Mouse (Mus musculus): ENCODE data around the gene Olfr1278. TPM values are rescaled to one million over a fixed set of nuclear protein-coding genes. Genes with fewer than 3 reads are reported as not detected.
"Not testable (repeated sequence)": the region's sequence is repeated elsewhere in the genome, so short reads cannot be mapped to it uniquely, and the experiment has no call there.

Olfr1278 gene
- not detected in 2 replicates for polyA plus RNA-seq (2015; fragmentation: Nextera tagmentation; extraction: Ambion mirVana)

DNA sequence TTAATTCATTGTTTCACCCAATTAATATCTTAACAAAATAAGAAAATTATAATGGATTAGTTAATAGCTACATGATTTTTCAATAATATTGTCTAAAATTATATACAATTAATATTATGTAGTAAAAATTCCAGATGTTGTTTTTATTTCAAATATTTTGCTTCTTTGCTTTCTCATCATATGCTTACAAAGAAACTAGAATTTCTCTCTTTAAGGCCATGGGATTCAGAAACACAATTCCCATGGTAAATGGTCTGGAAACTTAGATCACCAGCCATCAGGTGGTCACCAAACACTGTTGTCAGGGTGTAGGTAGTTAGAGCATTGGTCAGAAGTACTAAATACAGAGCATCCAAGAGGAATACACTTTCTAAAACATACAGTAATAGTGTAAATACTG is at the start of gene Olfr1278:
Gene Olfr1278 (plus strand): TSS at position 301 of the 400 bp plus-strand sequence.
- TF ChIP-seq CTCF (IDR thresholded peaks at IDR 0.05; ENCODE audit: low read depth), result no peak
- no peak for TF ChIP-seq EP300 (IDR thresholded peaks at IDR 0.05; ENCODE audit: low read depth)
- Histone ChIP-seq H3K4me3 (ENCODE audit: low read depth, low read length) (no peak within 1 kb of the TSS), H3K27ac (ENCODE audit: low read depth) (no peak within 1 kb of the TSS), H3K36me3 (replicated peaks; ENCODE audit: insufficient read depth, low read length) (no peaks in the 10 kb centered on the region), H3K4me2 (ENCODE audit: low read depth, low read length) (no peak within 1 kb of the TSS), H3K27me3 (ENCODE audit: insufficient read depth, low read length) (no peaks in the 10 kb centered on the region), H3K4me1 (ENCODE audit: insufficient read depth) (no peaks in the 10 kb centered on the region), H3K9me3 (ENCODE audit: low read length) (no peaks in the 10 kb centered on the region), H3K9ac (replicated peaks) (no peak within 1 kb of the TSS)
- DNase-seq (no peak), ATAC-seq (no peak)

DNA sequence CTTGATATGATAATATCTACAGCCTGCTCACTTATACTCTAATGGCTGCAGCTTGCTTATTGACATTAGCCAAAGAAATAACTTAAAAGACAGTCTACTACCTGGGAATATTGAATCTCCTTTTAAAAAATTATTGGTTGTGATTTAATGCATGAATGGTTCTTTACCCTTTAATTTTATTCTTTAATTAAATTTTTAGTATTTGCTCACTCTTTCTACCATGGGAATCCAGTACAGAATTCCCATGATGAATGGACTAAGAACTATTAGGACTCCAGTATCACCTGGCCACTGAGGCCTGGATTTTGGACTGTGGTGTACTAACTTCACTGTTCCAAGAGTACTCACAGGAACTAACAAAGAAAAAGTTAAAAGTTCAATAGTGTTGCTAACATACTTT is 35.7 kb upstream of the Olfr1278 start, which contains the start of gene Olfr1276:
Gene Olfr1276 (plus strand): TSS at position 301 of the 400 bp plus-strand sequence.
- no peaks in the 10 kb centered on the region for H3K9me3 ChIP-seq (ENCODE audit: low read length)
- ATAC-seq (no peak), DNase-seq (no peak)
- H3K27ac ChIP-seq (ENCODE audit: low read depth), result no peak within 1 kb of the TSS
- H3K4me3 ChIP-seq (ENCODE audit: low read depth, low read length), result no peak within 1 kb of the TSS
- H3K36me3 ChIP-seq (replicated peaks; ENCODE audit: insufficient read depth, low read length), result no peaks in the 10 kb centered on the region
- no peaks in the 10 kb centered on the region for H3K27me3 ChIP-seq (ENCODE audit: insufficient read depth, low read length)
- H3K4me1 ChIP-seq (ENCODE audit: insufficient read depth), result no peaks in the 10 kb centered on the region
- H3K9ac ChIP-seq (replicated peaks), result no peak within 1 kb of the TSS
- TF ChIP-seq CTCF (IDR thresholded peaks at IDR 0.05; ENCODE audit: low read depth), result no peak
- TF ChIP-seq EP300 (IDR thresholded peaks at IDR 0.05; ENCODE audit: low read depth), result no peak
- no peak within 1 kb of the TSS for H3K4me2 ChIP-seq (ENCODE audit: low read depth, low read length)

DNA sequence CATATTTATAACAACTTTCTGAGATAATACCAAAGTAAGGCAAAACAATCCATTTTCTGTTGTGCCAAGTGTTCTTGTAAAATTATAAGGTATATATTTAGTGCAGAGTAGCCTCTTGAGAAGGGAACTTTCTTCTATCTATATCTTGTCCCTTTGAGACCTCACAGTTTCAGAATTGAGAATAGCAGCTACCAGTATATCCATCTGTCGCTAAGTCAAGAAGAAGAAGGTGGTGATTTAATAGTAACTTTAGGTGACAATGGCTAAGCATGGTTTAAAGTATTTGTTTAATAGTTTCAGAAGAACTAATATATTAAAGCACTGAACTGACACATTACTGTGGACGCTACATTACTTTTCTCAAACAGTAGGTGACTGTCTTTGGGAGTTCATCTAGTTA is 15.9 kb upstream of the Olfr1278 start, which contains the start of gene Olfr1277:
Gene Olfr1277 (minus strand): TSS at position 101 of the 400 bp plus-strand sequence.
- DNase-seq (no peak), ATAC-seq (no peak)
- Histone ChIP-seq H3K27me3 (ENCODE audit: insufficient read depth, low read length) (no peaks in the 10 kb centered on the region), H3K4me3 (ENCODE audit: low read depth, low read length) (no peak within 1 kb of the TSS), H3K4me1 (ENCODE audit: insufficient read depth) (no peaks in the 10 kb centered on the region), H3K36me3 (replicated peaks; ENCODE audit: insufficient read depth, low read length) (no peaks in the 10 kb centered on the region), H3K9ac (replicated peaks) (no peak within 1 kb of the TSS), H3K9me3 (ENCODE audit: low read length) (no peaks in the 10 kb centered on the region), H3K4me2 (ENCODE audit: low read depth, low read length) (no peak within 1 kb of the TSS), H3K27ac (ENCODE audit: low read depth) (no peak within 1 kb of the TSS)
- no peak for TF ChIP-seq CTCF (IDR thresholded peaks at IDR 0.05; ENCODE audit: low read depth)
- no peak for TF ChIP-seq EP300 (IDR thresholded peaks at IDR 0.05; ENCODE audit: low read depth)
- WGBS (ENCODE audit: insufficient replicate concordance), result 61% methylated on average over 2 of the region's 2 CpGs

DNA sequence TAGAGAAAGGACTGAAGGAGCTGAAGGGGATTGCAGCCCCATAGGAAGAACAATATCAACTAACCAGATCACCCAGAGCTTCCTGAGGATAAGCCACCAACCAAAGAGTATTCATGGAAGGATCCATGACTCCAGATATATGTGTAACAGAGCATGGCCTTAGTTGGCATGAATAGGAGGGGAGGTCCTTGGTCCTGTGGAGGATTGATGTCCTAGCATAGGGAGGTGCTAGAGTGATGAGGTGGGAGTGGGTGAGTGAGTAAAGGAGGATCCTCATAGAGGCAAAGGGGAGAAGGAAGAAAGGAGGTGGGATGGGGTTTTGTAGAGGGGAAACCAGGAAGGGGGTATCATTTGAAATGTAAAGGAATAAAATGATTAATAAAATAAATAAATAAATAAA is 8.6 kb downstream of the Olfr1278 start:
- Histone ChIP-seq H3K9ac (replicated peaks) (no peak overlapping the region), H3K4me3 (ENCODE audit: low read depth, low read length) (no peak overlapping the region), H3K4me1 (ENCODE audit: insufficient read depth) (no peaks in the 10 kb centered on the region), H3K27me3 (ENCODE audit: insufficient read depth, low read length) (no peaks in the 10 kb centered on the region), H3K27ac (ENCODE audit: low read depth) (no peak overlapping the region), H3K4me2 (ENCODE audit: low read depth, low read length) (no peak overlapping the region), H3K36me3 (replicated peaks; ENCODE audit: insufficient read depth, low read length) (no peaks in the 10 kb centered on the region), H3K9me3 (ENCODE audit: low read length) (no peaks in the 10 kb centered on the region)
- no peak for ATAC-seq
- no peak for DNase-seq
- TF ChIP-seq EP300 (IDR thresholded peaks at IDR 0.05; ENCODE audit: low read depth) (no peak), CTCF (IDR thresholded peaks at IDR 0.05; ENCODE audit: low read depth) (no peak)

DNA sequence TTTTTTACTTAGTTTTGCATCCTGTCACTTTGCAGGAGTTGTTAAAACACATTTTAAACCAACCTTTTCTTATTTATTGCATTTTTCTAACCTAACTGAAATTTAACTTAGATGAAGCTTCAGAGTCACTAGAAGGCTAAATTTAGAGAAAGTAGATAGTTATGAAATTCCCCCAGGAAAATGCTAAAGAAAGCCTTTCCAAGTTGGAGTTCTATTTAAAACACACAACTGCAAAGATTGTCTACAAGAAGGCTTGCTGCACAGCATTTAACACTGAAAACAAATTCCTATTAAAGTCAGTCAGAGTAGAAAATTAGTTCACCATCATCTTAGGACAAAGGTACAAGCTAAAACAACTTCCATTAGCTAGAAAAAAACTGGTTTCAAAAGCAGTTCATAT is 10.4 kb downstream of the Olfr1278 start, which contains the start of gene Olfr1279:
Gene Olfr1279 (plus strand): TSS at position 262 of the 400 bp plus-strand sequence.
- H3K4me2 ChIP-seq (ENCODE audit: low read depth, low read length), result no peak within 1 kb of the TSS
- DNase-seq, result no peak
- no peaks in the 10 kb centered on the region for H3K27me3 ChIP-seq (ENCODE audit: insufficient read depth, low read length)
- no peak within 1 kb of the TSS for H3K27ac ChIP-seq (ENCODE audit: low read depth)
- H3K4me1 ChIP-seq (ENCODE audit: insufficient read depth), result no peaks in the 10 kb centered on the region
- H3K36me3 ChIP-seq (replicated peaks; ENCODE audit: insufficient read depth, low read length), result no peaks in the 10 kb centered on the region
- no peak within 1 kb of the TSS for H3K9ac ChIP-seq (replicated peaks)
- H3K4me3 ChIP-seq (ENCODE audit: low read depth, low read length), result no peak within 1 kb of the TSS
- H3K9me3 ChIP-seq (ENCODE audit: low read length), result no peaks in the 10 kb centered on the region
- TF ChIP-seq CTCF (IDR thresholded peaks at IDR 0.05; ENCODE audit: low read depth) (no peak), EP300 (IDR thresholded peaks at IDR 0.05; ENCODE audit: low read depth) (no peak)
- ATAC-seq, result no peak

DNA sequence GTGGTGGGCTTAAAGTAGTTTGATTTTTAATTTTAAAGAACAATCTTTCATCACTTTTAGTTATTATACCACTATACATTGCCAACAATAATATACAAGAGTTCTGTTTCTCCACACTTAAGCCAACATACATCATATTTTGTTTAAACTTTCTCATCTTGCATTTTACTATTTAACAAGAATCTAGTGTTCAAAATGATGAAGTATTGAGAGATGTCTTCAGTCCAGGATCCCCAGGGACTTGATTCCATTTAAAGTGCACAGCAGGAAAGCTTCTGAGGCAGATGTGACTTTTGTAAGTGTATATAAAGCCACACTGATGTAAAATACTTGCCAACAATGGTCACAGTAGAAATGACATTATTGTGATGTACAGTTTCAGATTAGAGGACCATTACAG is 23.8 kb downstream of the Olfr1278 start, which contains the start of gene Olfr1280:
Gene Olfr1280 (plus strand): TSS at position 301 of the 400 bp plus-strand sequence.
- Histone ChIP-seq H3K36me3 (replicated peaks; ENCODE audit: insufficient read depth, low read length) (no peaks in the 10 kb centered on the region), H3K4me2 (ENCODE audit: low read depth, low read length) (no peak within 1 kb of the TSS), H3K27me3 (ENCODE audit: insufficient read depth, low read length) (no peaks in the 10 kb centered on the region), H3K9me3 (ENCODE audit: low read length) (no peaks in the 10 kb centered on the region), H3K27ac (ENCODE audit: low read depth) (no peak within 1 kb of the TSS), H3K9ac (replicated peaks) (no peak within 1 kb of the TSS), H3K4me3 (ENCODE audit: low read depth, low read length) (no peak within 1 kb of the TSS), H3K4me1 (ENCODE audit: insufficient read depth) (no peaks in the 10 kb centered on the region)
- DNase-seq, result no peak
- no peak for ATAC-seq
- TF ChIP-seq CTCF (IDR thresholded peaks at IDR 0.05; ENCODE audit: low read depth) (no peak), EP300 (IDR thresholded peaks at IDR 0.05; ENCODE audit: low read depth) (no peak)

DNA sequence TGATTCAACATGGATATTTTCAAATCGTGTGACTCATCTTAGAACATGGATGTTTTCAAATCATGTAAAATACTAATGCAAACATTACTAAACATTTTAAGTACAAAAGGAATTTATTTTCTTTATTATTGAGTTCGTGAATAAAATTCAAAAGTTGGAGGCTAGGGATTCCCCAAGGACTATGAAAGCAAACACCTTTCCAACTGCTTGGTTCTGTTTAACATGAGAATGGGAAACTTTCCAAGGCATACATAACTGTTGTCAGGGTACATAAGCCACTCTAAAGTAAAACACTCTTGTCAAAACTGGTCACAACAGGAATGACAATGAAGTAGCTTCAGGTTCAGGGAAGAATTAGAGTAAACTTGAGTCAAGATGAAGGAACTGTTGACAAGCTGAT is 36.3 kb downstream of the Olfr1278 start, which contains the start of gene Olfr1281:
Gene Olfr1281 (plus strand): TSS at position 301 of the 400 bp plus-strand sequence.
- H3K27ac ChIP-seq (ENCODE audit: low read depth), result no peak within 1 kb of the TSS
- 57% methylated on average over 2 of the region's 2 CpGs for WGBS (ENCODE audit: insufficient replicate concordance)
- H3K36me3 ChIP-seq (replicated peaks; ENCODE audit: insufficient read depth, low read length), result no peaks in the 10 kb centered on the region
- no peaks in the 10 kb centered on the region for H3K27me3 ChIP-seq (ENCODE audit: insufficient read depth, low read length)
- TF ChIP-seq EP300 (IDR thresholded peaks at IDR 0.05; ENCODE audit: low read depth) (no peak), CTCF (IDR thresholded peaks at IDR 0.05; ENCODE audit: low read depth) (no peak)
- ATAC-seq, result no peak
- no peak within 1 kb of the TSS for H3K4me2 ChIP-seq (ENCODE audit: low read depth, low read length)
- no peak within 1 kb of the TSS for H3K4me3 ChIP-seq (ENCODE audit: low read depth, low read length)
- H3K9me3 ChIP-seq (ENCODE audit: low read length), result no peaks in the 10 kb centered on the region
- H3K4me1 ChIP-seq (ENCODE audit: insufficient read depth), result no peaks in the 10 kb centered on the region
- H3K9ac ChIP-seq (replicated peaks), result no peak within 1 kb of the TSS
- DNase-seq, result no peak

DNA sequence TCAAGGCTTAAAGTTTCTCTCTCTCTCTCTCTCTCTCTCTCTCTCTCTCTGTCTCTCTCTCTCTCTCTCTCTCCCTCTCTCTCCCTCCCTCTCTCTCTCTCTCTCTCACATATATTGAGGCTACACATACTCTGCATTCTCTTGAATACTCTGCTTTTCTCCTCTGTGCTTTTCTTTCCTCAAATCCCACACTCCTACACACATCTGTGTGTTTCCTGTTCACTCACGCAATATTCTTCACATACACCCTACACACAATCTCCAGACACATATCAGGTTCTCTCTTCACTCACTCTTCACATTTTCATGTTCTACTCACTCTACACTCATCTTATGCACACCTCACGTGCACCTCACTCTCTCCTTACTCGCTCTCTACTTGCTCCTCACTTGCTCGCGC is 43.8 kb downstream of the Olfr1278 start:
- 77% methylated on average over 5 of the region's 5 CpGs for whole genome bisulfite sequencing (ENCODE audit: insufficient replicate concordance)
- H3K27ac ChIP-seq (ENCODE audit: low read depth), result not testable (repeated sequence)

More for the DNA sequence above, 43.8 kb downstream of the Olfr1278 start:
- not testable (repeated sequence) for DNase-seq; H3K27me3 ChIP-seq (ENCODE audit: insufficient read depth, low read length); H3K9me3 ChIP-seq (ENCODE audit: low read length); H3K4me1 ChIP-seq (ENCODE audit: insufficient read depth); H3K36me3 ChIP-seq (replicated peaks; ENCODE audit: insufficient read depth, low read length); H3K4me3 ChIP-seq (ENCODE audit: low read depth, low read length); H3K9ac ChIP-seq (replicated peaks); H3K4me2 ChIP-seq (ENCODE audit: low read depth, low read length); ATAC-seq
